Mouse (Mus musculus) neutrophil, adult 5-6 weeks (primary cell): ENCODE data around the gene 1700020L24Rik. TPM values are rescaled to one million over a fixed set of nuclear protein-coding genes. Genes with fewer than 3 reads are reported as not detected.

Experiments
- ATAC-seq: fragments of 151-379, 151-347 bp; 2 replicates; pipeline ENCODE4 v1.8.0; 2017; ENCODE audit warnings: mild to moderate bottlenecking, moderate TSS enrichment; ENCODE audit not compliant: insufficient number of reproducible peaks, poor library complexity, low FRiP score, severe bottlenecking; ENCODE audit errors: extremely low read depth
- total RNA-seq: library from RNA; stranded (forward); fragments of 200-1000 nt; gene quantifications from 2 replicates; pipeline ENCODE4 v1.2.3, GENCODE M21; 2017

Gene 1700020L24Rik
- total RNA-seq, 1 experiment from 2014 or later, result 0.93 TPM

DNA sequence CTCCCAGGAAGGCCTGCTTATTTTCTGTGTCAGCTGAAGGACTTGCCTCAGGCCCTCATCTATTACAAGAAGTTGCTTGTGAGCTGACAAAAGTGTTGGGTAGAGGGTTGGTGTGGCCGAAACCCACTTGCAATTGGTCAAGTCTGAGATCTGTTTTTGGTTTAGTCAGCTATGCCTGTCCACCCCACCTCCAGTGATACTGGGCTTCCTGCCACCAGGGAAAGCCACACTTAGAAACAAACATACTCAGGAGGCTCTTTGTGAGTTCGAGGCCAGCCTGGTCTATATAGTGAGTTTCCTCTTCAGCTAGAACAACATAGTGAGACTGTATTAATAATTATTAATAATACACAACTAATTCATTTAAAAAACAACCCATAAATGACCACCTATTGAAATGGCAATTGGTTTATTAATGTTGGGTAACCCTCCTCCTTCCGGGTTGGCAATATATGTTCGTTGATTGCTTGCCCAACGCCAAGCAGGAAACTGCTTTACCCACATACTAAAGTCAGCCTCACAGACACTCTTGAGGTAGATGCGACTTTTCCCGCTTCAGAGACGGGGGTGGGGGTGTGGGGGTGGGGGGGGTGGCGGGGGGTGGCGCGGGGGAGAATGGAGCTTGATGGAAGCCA is 2.1 kb downstream of the 1700020L24Rik start:
- no peak for ATAC-seq

- ATAC-seq, result peak; percentile 73
Measured at GRCm38 (mm10) chr11:83440081-83441064, 2.9 kb downstream of the 1700020L24Rik start.

DNA sequence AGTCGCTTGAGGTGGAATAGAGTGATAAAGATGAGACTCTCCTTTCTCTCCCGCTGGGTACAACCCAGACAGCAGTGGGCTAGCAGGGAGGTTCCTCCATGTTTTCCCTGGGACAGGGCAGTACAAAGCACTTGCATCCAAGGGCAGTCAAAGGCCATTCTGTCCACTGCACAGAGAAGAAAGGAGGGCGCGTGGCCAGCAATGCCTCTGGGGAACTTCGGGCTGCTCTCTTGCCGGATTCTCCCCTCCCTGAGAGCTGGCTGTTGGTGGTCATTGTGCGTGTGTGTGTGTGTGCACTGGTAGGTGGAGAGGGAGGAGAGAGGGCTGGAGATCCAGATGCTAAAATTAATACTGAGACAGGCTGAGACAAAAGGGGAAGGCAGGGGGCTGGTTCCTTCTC is 3.8 kb downstream of the 1700020L24Rik start:
- ATAC-seq, result no peak

GRCm38 (mm10) chr11:83442596-83443267 is 5.3 kb downstream of the 1700020L24Rik start:
- peak; percentile 32; the same call in 1 of the 2 replicates for ATAC-seq

DNA sequence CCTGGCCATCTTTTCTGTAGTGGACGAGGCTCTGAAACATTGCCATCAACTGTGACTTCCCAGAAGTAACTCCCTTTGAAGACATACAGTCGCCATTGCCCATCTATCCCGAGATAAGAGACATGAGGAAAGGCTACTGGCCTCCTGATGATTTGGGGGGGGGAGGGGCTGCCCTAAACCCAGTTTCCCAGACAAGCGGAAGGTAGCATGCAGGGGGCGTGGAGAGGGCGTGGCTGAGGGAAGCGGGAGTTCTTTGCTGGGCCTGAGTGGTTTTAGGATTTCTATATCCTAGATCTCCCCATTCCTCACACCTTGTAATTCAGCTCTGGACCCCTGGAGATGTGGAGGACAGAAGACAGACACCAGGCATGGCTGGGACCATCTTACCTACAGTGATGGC is 6.3 kb downstream of the 1700020L24Rik start:
- ATAC-seq, result no peak

GRCm38 (mm10) chr11:83445001-83445400 is 7.5 kb downstream of the 1700020L24Rik start:
- ATAC-seq, result peak; percentile 36; the same call in 1 of the 2 replicates

DNA sequence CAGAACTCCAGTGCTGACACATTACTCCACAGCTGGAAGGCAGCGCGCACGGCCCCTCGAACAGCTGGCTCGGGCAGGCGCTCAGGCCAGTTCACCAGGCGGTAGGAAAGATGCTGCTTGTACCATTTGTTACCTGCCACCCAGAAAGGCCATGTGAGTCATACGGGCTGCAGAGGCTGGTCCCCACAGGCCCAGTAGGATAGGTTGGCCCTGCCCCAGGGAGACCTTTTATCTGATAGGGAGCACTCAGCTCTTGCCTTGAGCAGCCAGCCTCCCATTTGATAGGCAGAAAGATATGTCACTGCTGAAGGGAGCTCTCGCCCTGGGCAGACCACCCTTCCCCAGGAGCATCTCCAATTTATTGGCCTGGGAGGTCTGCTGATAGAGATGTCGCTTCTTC is 10.1 kb downstream of the 1700020L24Rik start:
- ATAC-seq, result no peak

DNA sequence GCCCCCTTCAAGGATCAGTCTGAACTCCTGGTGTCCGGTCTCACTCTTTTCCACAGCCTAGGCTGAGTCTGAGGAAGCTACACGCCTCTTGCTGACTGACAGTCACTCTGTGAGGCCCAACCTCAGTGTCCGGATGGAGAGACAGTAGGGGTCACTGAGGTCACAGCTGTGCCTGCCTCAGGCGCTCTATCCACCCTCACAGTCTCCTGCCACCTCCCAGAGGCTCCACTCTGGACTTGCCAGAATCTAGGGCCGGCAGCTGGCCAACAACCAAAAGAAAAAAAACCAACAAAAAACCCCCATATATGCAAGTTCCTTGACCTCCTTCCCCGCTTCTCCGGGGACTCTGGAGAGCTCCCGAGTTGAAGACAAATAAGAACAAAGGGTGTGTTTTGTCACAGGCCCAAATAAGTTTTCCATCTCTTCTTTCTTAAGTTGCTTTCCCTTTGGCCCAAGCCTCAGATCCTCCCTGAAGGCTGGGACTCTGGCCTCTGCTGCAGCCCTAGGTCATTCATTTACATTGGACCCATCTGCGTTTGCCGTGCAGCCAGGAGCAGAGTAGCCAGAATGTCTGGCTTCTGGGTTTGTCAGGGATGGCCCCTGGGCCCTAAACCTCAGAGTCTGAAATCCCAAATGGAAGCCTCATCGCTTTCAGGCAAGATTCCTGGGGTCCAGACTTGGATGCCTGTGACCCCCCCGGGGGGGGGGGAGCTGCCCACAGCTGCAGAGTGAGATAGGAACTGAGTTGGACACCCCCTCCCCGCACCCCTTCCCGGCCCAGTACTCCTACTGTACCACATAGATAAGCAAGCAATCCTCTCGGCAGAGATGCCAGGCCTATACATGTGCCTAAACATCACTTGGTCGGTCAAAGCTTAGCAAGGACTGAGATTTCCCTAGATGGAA is 10.8 kb downstream of the 1700020L24Rik start:
- no peak for ATAC-seq

DNA sequence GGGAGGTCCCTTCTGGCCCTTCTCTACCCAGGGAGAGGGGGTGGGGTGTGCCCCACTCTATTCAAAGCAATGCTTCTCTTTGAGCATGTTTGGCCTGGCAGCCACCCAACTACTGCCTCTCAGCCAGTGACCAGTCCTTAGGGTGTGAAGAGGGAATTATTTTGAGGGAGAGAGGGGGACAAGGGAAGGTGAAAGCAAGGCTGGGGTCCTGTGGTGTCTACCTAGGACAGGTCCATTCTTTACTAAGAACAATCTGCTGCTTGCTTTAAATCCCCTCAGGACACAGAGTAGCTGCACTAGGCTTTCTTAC is 11.4 kb downstream of the 1700020L24Rik start:
- no peak for ATAC-seq

- ATAC-seq, result no peak
Measured at GRCm38 (mm10) chr11:83449298-83449697, 11.8 kb downstream of the 1700020L24Rik start.

GRCm38 (mm10) chr11:83450550-83450949 is 13.1 kb downstream of the 1700020L24Rik start:
- no peak for ATAC-seq

DNA sequence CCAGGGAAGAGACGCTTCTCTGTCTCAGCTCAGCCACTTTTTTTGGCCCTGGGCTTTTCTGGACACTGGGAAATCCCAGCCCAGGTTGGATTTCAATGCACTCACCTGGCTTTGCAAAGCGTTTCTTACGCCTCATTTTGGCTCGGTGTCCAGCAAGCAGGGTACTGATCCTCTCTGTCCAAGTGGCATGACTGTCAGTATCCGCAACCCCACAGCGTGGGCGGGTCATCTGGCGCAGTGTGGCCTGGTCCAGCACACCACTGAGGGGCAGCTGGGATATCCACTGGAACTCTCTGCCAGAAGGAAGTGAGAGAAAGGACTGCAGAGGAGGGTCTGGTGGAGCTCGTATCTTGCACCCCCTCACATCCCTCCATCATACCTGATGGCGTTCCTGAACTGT is 13.8 kb downstream of the 1700020L24Rik start:
- ATAC-seq, result no peak

GRCm38 (mm10) chr11:83454548-83454947 is 17.1 kb downstream of the 1700020L24Rik start:
- ATAC-seq, result no peak

DNA sequence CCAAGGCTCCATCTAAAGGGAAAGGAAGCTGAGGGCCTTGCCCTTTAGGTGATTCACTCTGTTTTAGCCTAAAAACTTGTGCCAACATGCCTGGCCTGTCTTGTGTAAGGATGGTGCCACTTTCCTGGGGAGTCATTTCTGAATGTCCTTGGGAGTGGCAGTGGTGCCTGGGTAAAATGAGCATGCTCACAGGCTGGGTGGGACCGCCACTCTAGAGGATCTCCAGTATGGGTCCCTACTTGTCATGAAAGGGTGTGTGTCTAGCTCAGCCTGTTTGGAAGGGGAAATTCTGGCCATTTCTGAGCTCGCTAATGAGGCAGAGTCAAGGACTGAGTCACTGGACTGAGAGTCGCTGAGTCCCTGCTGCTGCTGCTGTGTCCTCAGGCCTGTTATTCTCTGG is 18.1 kb downstream of the 1700020L24Rik start:
- ATAC-seq, result no peak

GRCm38 (mm10) chr11:83457257-83457656 is 19.8 kb downstream of the 1700020L24Rik start:
- no peak for ATAC-seq

DNA sequence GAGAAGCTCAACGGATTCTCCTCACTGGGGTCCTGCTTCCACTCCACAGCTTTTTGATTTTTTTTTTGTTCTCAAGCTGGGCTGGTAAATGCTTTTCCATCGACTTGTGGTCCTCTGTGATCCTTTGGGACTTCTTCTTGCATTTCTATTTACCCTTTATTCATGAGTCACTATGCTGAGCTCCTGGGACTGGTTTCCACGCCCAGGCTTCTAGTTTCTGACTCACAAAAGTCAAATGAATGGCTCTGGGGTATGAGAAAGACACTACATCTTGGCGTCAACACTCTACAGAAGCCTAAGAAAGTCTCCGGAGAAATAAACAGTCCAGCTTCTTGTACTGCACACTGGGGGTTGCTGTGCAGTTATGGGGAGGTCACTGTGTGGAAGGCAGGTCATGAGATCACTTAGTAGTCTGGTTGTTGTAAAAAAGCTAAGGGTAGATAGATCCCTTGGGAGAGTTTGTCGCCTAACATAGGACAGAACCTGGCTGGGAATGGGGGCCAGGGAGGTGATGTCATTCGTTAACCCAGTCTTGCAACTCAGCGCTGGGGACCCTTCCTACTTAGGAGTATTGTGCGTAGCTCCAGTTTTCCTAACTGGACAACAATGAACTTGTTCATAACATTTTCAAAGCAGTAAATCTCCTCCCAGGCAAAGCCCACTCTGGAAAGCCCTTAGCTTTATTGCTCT is 20.6 kb downstream of the 1700020L24Rik start:
- ATAC-seq, result no peak

DNA sequence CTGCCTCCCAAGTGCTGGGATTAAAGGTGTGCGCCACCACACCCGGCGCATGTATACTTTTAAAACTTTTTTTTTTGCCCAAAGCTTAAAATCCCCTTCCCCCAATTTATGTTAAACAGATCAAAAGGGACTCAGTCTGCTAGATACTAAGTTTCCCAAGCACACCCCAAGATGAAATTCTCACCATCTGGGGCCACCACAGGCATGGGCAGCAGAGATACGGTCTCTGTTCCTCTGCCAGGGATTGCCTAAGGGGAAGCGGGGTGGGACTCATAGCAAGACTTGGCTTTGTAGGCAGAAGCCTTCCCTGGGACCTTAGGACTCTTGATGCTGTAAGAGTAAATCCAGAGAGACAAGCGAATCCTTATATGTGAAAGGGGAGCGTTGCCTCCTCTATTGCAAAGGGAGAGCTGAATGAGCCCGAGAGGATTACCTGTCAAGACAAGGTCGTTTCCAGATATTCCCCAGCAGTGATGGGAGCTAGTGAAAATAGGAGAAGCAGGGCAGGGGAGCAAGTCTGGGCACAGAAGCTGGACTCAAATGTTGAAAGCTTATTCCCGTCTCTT is 24.1 kb downstream of the 1700020L24Rik start:
- no peak for ATAC-seq

GRCm38 (mm10) chr11:83462711-83463244 is 25.3 kb downstream of the 1700020L24Rik start, which contains the start of gene Mmp28:
Gene Mmp28, minus strand, starts transcription at chr11:83463071.
- no peak for ATAC-seq
